Comparison of ENCODE assay signal across 19 mouse cellular contexts in genomic region chr10:24485461-24485860, GRCm38 (mm10).
DNase-seq lines count a peak whose midpoint lies in the region; ATAC-seq and TF ChIP-seq lines count a peak whose summit lies in the region.
"Had no signal": no experiment of that assay in that cellular context is flagged by ENCODE, and none has a peak within 500 bp of the region (broad histone marks: within the 10 kb centered on the region; RNA-seq: fewer than 3 reads in every experiment).

No protein-coding gene starts in this region.

- H3K9me3 ChIP-seq in embryonic facial prominence, embryonic 13.5 days: no peaks in the 10 kb centered on the region
- no peaks in the 10 kb centered on the region for H3K9me3 ChIP-seq in embryonic facial prominence, embryonic 10.5 days
- H3K9me3 ChIP-seq in heart, postnatal 0 days (replicated peaks; ENCODE audit: control insufficient read depth, low read length): no peaks in the 10 kb centered on the region
- H3K9me3 ChIP-seq in midbrain, postnatal 0 days (ENCODE audit: low read length): no peaks in the 10 kb centered on the region
- H3K9me3 ChIP-seq in midbrain, embryonic 13.5 days: no peaks in the 10 kb centered on the region
- H3K9me3 ChIP-seq: forebrain, embryonic 15.5 days; heart, embryonic 10.5 days; hindbrain, embryonic 12.5 days had no signal

- no peak for TF ChIP-seq EP300 in heart, postnatal 0 days (IDR thresholded peaks at IDR 0.05; ENCODE audit: low read depth)

- peaks cover 22% of the 10 kb centered on the region for H3K4me1 ChIP-seq in embryonic facial prominence, embryonic 13.5 days
- H3K4me1 ChIP-seq in embryonic facial prominence, embryonic 10.5 days: peaks cover 41% of the 10 kb centered on the region
- H3K4me1 ChIP-seq in heart, postnatal 0 days (ENCODE audit: control insufficient read depth, insufficient read depth): peaks cover 7% of the 10 kb centered on the region
- 0 out of 2 replicates have a peak, but pooled peaks cover 3% of the 10 kb centered on the region for H3K4me1 ChIP-seq in midbrain, postnatal 0 days (ENCODE audit: insufficient read depth, low read length)
- 0 out of 2 replicates have a peak, but pooled peaks cover 2% of the 10 kb centered on the region for H3K4me1 ChIP-seq in midbrain, embryonic 13.5 days (replicated peaks)
- H3K4me1 ChIP-seq: forebrain, embryonic 15.5 days had no signal

- no peak overlapping the region for H3K4me3 ChIP-seq in embryonic facial prominence, embryonic 13.5 days
- H3K4me3 ChIP-seq in embryonic facial prominence, embryonic 10.5 days: no peak overlapping the region
- no peak overlapping the region for H3K4me3 ChIP-seq in heart, postnatal 0 days (ENCODE audit: low read depth, low read length)
- H3K4me3 ChIP-seq in midbrain, postnatal 0 days (ENCODE audit: low read depth, low read length): no peak overlapping the region
- H3K4me3 ChIP-seq in midbrain, embryonic 13.5 days (replicated peaks): no peak overlapping the region
- H3K4me3 ChIP-seq: forebrain, embryonic 15.5 days; heart, embryonic 10.5 days; hindbrain, embryonic 12.5 days had no signal

- ATAC-seq in embryonic facial prominence, embryonic 13.5 days (ENCODE audit: insufficient number of reproducible peaks, insufficient read depth, low FRiP score, low TSS enrichment, low read depth): no peak
- no peak for ATAC-seq in heart, postnatal 0 days (ENCODE audit: insufficient read depth, low read depth)
- ATAC-seq in midbrain, postnatal 0 days (ENCODE audit: low FRiP score): no peak
- ATAC-seq in midbrain, embryonic 13.5 days: no peak
- ATAC-seq: activated CD4-positive, CD25-positive, alpha-beta regulatory T cell, adult 4 months; forebrain, embryonic 15.5 days; hindbrain, embryonic 16.5 days; Patski had no signal

- H3K27me3 ChIP-seq in embryonic facial prominence, embryonic 13.5 days: no peaks in the 10 kb centered on the region
- no peaks in the 10 kb centered on the region for H3K27me3 ChIP-seq in embryonic facial prominence, embryonic 10.5 days (replicated peaks; ENCODE audit: low read depth, poor library complexity, severe bottlenecking)
- no peaks in the 10 kb centered on the region for H3K27me3 ChIP-seq in heart, postnatal 0 days (ENCODE audit: control insufficient read depth, insufficient read depth, low read length)
- no peaks in the 10 kb centered on the region for H3K27me3 ChIP-seq in midbrain, postnatal 0 days (ENCODE audit: insufficient read depth, low read length)
- no peaks in the 10 kb centered on the region for H3K27me3 ChIP-seq in midbrain, embryonic 13.5 days
- H3K27me3 ChIP-seq: forebrain, embryonic 15.5 days; hindbrain, embryonic 12.5 days; Patski had no signal

- 79% methylated on average over 5 of the region's 5 CpGs for WGBS in embryonic facial prominence, embryonic 13.5 days
- 82% methylated on average over 5 of the region's 5 CpGs for WGBS in embryonic facial prominence, embryonic 10.5 days
- whole genome bisulfite sequencing in heart, postnatal 0 days: 68% methylated on average over 5 of the region's 5 CpGs
- WGBS in midbrain, postnatal 0 days: 56% methylated on average over 5 of the region's 5 CpGs
- WGBS in midbrain, embryonic 13.5 days: 73% methylated on average over 5 of the region's 5 CpGs

- H3K9ac ChIP-seq in embryonic facial prominence, embryonic 13.5 days: no peak overlapping the region
- H3K9ac ChIP-seq in heart, postnatal 0 days (replicated peaks; ENCODE audit: low read depth, low read length): no peak overlapping the region
- H3K9ac ChIP-seq in midbrain, postnatal 0 days (replicated peaks; ENCODE audit: low read length, poor library complexity, severe bottlenecking): no peak overlapping the region
- no peak overlapping the region for H3K9ac ChIP-seq in midbrain, embryonic 13.5 days (replicated peaks)
- H3K9ac ChIP-seq: forebrain, embryonic 15.5 days; hindbrain, embryonic 12.5 days had no signal

- no peak for DNase-seq in embryonic facial prominence, embryonic 10.5 days (ENCODE audit: low spot score)
- DNase-seq in heart, postnatal 0 days (ENCODE audit: low spot score): no peak
- DNase-seq in heart, postnatal 36 days: no peak
- DNase-seq in midbrain, postnatal 0 days (ENCODE audit: low spot score): peak; percentile 11
- DNase-seq in Muller cell, postnatal 12 days (ENCODE audit: inconsistent ontology term): peak; percentile 62
- DNase-seq: adrenal gland, postnatal 25 days; B cell, adult 2 months; cerebellum, adult 18-20 months; cerebellum, adult 9-11 months; cerebellum, postnatal 36 days; gastrocnemius, postnatal 10 days had no signal

- peak overlapping the region; percentile 55; the same call in 1 of the 2 replicates for H3K27ac ChIP-seq in embryonic facial prominence, embryonic 13.5 days
- no peak overlapping the region for H3K27ac ChIP-seq in embryonic facial prominence, embryonic 10.5 days (replicated peaks)
- 0 out of 2 replicates have a peak overlapping the region, but pooled peaks have one; percentile 2 for H3K27ac ChIP-seq in heart, postnatal 0 days (ENCODE audit: low read depth)
- H3K27ac ChIP-seq in midbrain, postnatal 0 days (ENCODE audit: low read depth, low read length): no peak overlapping the region
- no peak overlapping the region for H3K27ac ChIP-seq in midbrain, embryonic 13.5 days
- H3K27ac ChIP-seq: forebrain, embryonic 15.5 days; heart, embryonic 10.5 days; hindbrain, embryonic 12.5 days had no signal

- no peaks in the 10 kb centered on the region for H3K36me3 ChIP-seq in embryonic facial prominence, embryonic 13.5 days
- no peaks in the 10 kb centered on the region for H3K36me3 ChIP-seq in embryonic facial prominence, embryonic 10.5 days (replicated peaks)
- H3K36me3 ChIP-seq in heart, postnatal 0 days (replicated peaks; ENCODE audit: control insufficient read depth, insufficient read depth, low read length): no peaks in the 10 kb centered on the region
- no peaks in the 10 kb centered on the region for H3K36me3 ChIP-seq in midbrain, postnatal 0 days (ENCODE audit: insufficient read depth, low read length)
- H3K36me3 ChIP-seq in midbrain, embryonic 13.5 days: no peaks in the 10 kb centered on the region
- H3K36me3 ChIP-seq: forebrain, embryonic 15.5 days; heart, embryonic 10.5 days; hindbrain, embryonic 12.5 days had no signal

- no peak for TF ChIP-seq CTCF in heart, postnatal 0 days (IDR thresholded peaks at IDR 0.05; ENCODE audit: low read depth)
- no peak for TF ChIP-seq CTCF in midbrain, postnatal 0 days (IDR thresholded peaks at IDR 0.05)

- H3K4me2 ChIP-seq in embryonic facial prominence, embryonic 13.5 days: no peak overlapping the region
- H3K4me2 ChIP-seq in heart, postnatal 0 days (ENCODE audit: low read depth, low read length): no peak overlapping the region
- H3K4me2 ChIP-seq in midbrain, postnatal 0 days (ENCODE audit: low read depth, low read length, poor library complexity, severe bottlenecking): no peak overlapping the region
- no peak overlapping the region for H3K4me2 ChIP-seq in midbrain, embryonic 13.5 days (replicated peaks)
- H3K4me2 ChIP-seq: forebrain, embryonic 15.5 days; hindbrain, embryonic 12.5 days had no signal

- intact Hi-C loops in heart, postnatal 36 days (cut with DNase I): no loop called here

Comparison
In these comparisons a context has a peak if more than half of its experiments do, and no peak if none do; other contexts are left out.
1. H3K27ac ChIP-seq: peak in embryonic facial prominence, embryonic 13.5 days (single experiment) and heart, postnatal 0 days (single experiment); none in embryonic facial prominence, embryonic 10.5 days (single experiment), midbrain, postnatal 0 days (single experiment) and midbrain, embryonic 13.5 days (single experiment).
2. DNase-seq: peak in midbrain, postnatal 0 days (single experiment) and Muller cell, postnatal 12 days (single experiment); none in embryonic facial prominence, embryonic 10.5 days (single experiment), heart, postnatal 0 days (single experiment) and heart, postnatal 36 days (0 of 2).